Mouse (Mus musculus): ENCODE results near the gene Pdk4.

Gene Pdk4

DNA sequence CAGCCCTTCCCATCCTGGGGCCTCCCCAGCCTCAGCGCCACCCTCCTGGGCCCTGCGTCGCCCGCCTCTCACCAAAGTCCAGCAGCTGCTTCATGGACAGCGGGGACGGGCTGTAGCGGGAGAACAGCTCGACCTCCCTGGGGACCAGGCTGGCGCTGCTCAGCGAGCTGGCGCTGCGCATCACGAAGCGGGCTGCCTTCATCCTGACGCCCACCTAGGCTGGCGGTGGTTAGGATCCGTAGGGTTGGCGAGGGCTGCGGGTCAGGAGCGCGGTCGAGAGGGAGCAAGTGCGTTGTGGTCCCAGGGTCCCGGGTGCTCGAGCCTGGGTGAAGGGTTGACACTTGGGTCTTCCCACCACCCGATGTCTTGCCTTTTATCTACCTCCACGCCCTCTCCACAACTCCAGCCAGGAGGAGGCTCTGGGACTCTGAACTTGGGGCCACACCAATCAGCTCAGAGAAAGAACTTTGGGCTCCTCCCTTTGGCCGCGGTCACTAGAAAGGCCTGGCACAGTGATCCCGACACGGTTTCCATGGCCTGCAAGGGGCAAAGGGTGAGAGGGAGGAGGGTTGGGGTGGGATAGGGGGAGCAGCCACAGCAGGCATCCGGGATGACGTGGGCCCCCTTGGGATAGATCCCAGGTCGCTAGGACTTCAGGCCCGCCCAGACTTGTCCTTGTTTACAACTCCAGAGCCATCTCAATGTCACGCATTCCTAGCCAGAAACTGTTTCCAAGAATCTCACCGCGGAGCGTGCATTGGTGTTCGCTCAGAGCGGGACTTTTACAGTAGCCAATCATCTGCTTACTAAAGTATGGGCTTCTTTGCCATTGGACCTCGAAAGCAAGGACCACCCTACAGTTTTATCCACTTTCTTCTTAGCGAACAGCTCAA lies at the start of gene Pdk4:
Gene Pdk4, minus strand, starts transcription at position 349 of the 893 bp plus-strand sequence.
- DNase-seq (ENCODE audit: low read depth, low spot score): peak; percentile 98

DNA sequence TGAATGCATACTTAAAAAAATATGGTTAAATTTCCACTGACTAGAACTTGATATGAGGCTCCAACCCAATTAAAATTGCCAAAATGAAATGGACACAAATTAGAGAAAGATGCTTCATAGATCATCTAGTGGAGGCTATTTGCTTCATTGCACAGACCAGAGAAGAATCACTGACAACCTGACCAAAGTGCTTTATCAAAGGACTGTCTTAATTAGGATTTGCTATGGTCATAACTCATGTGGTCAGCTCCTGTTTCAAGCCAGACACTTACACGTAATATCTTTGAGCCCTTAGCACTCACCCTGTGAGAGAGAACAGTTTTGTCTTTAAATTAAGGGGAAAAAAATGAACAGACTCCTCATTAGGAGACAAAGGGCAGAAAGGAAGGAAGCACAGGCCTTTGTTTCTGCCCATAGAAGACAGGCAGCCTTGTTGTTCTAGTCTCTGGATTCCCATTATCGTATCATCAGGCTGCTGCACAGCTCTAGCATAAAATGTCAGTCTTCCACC lies 41.8 kb upstream of the Pdk4 start:
- DNase-seq (ENCODE audit: low read depth, low spot score): no peak

DNA sequence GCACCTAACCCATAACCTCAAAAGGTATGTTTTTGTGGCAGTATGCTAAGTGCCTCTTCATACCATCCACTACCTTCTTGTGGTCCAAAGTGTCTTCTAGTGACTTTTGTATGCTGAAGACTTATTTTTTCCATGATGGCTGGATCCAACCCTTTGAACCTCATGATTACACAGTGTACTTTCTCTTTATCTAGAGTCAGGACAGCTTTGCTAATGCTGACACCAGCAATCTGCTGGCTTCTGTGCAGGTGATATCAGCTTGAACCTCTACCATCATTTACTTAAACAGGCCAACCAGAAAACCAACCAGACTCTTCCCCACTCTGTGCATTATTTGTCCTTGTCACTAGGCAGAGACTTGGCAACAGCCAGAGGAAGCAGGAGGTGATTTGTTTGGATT lies 39.6 kb upstream of the Pdk4 start:
- DNase-seq (ENCODE audit: low read depth, low spot score): no peak

DNA sequence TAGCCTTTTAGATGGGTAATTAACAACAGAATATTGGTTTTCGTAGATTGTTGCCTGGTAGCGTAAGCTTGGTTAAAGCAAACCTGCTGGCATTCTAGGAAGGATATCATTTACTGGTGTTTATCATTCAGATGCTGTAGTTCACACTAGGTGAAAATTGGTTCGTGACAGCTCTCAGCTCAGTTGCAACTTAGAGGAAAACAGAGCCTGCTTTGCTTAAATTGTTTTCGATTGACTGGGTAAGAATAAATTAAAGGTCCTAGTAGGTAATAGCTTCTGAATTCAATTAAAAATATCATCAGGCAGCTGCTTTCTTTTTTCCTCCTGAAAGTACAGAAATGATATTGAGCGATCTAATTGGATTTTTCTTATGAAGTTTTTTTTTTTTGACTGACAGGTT lies 21.0 kb upstream of the Pdk4 start:
- DNase-seq (ENCODE audit: low read depth, low spot score): no peak

DNA sequence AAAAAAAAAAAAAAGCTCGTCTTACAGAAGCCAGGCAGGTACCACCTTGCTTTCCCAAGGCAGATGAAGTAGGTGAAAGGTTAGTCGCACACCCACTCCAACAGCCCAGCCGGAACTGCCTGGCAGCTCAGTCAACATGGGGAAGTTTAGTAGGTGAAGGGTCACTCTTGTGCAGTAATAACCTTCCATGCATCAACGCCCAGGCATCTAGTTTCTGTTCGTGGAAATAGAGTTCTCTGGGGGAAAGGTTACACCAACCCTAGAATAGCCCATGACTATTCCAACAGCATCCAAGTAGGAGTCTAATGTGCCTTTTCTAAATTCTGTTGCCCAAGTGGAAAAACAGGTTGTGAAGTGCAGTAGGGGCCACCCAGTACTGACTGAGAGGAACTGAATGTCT lies 13.6 kb upstream of the Pdk4 start:
- DNase-seq (ENCODE audit: low read depth, low spot score): no peak

DNA sequence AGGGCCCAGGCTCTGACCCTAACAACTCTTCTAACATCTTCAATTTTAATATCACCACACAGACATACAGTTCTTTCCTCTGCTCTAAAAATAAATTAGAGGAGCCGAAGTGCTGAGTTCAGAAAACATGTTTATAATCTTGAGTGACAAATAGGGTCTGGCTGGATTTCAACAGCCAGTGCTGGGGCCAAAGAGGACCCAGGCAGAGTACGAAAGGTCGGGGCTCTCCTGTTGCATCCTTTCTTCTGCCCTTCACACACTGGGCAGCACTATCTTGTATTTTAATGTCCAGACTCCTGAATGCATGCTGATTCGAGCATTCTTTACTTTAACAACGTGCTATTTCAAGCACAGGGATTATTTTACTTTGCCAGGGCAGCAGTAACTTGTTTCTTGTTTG lies 13.2 kb upstream of the Pdk4 start:
- no peak for DNase-seq (ENCODE audit: low read depth, low spot score)

DNA sequence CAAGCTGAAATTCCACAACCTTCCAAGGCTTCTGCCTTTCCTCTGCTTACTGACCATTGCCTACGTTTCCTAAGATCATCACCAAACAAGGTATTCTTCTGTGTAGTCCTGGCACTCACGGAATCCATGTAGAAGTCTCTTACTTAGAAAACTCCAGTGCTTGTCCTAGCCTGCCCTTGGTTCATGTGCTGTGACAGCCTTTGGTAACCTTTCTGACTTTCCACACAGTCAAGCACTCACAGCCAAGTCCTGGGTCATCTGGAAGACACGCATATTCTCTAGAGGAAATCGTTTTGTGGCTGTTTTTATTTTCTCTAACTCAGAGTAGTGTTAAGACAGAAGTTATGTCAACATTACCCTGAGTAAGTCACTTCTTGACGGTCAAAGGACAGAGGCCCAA lies 11.7 kb upstream of the Pdk4 start:
- no peak for DNase-seq (ENCODE audit: low read depth, low spot score)

DNA sequence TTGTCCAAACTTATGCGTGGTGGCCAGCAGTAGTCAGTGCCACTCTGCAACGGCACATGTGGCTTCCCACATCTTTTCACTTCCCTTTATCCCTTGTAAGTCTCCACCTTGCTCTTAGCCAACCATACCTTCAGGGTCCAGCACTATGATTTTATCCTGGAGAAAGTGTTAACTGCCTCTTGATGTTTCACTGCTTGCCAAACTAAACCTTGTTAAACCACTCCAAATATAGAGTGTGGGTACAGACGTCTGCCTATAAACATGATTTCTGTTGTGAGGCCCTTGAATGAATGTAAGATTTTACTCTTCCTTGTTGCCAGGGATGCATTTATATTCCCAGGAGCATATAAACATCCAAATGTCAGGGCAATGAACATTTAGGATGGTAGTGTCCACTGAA lies 10.2 kb upstream of the Pdk4 start:
- DNase-seq (ENCODE audit: low read depth, low spot score): no peak

DNA sequence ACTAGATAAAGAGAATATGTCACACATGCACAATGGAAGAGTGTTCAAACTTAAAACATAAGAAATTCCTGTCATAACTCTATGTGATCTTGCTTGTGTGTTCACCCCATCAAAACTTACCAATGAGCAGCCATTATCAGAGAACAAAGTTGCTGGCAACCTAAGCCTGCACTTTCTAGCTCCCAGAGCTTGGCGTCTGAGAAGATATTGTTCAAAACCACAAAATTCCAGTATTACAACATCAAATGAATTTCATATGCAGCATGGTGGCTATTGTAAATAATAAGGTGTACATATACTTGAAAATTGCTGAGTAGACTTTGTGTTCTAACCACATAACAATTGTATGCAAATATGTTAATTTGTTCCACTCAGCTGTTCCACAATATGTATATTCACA lies 6.7 kb upstream of the Pdk4 start:
- DNase-seq (ENCODE audit: low read depth, low spot score): no peak

DNA sequence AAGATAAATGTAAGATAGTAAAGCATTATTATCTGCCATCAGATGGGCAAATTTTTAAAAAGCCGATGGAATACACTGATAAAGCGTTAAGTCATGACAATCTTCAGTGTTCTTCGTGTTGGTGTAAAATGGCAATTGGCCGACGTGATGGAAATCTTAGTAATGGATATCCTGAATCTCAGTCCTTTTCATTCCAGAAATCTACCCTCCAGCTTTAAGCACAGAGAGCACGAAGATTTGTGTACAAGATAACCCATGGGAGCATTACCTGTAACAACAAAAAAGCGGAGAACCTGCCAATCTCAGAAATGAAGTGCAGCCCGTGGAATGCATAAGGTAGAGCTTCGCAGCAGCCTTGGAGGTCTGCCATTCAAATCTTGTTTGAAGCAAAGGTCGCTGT lies 5.4 kb upstream of the Pdk4 start:
- no peak for DNase-seq (ENCODE audit: low read depth, low spot score)

DNA sequence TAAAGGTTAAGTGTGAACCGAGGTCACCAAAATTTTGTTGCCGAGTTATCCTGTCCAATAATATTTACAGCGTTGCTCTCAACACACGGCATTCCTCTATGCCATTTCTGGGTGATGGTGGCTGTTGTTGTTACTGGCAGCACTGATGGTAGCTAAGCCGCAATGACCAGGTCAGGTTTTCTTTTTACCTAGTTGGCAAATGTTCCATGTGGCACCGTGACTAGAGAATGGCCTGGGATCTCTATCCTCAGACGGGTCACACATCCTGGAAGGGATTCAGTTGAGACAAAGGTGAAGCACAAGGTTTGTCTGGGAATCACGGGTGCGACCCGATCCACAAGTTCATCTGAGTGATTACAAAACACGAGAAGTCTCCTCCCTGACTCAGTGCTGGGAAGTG lies 2.6 kb upstream of the Pdk4 start:
- no peak for DNase-seq (ENCODE audit: low read depth, low spot score)

DNA sequence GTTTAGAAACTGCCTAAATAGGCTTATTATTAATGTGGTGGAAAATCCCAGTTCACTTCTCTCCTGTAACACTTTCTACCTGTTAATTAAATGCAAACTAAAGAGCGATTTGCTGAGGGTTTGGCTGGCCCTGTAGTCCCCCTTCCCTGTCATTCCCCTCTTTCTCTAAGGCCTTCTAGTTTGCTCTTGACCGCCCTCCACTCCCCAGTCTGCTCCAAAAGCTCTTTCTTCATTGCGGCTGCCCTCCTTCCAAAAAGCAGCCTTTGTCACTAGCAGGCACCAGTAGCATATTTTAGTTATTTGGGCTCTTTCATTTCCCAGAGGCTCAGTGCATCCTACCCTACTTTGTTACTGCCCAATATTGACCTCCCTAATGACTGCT lies 736 bp upstream of the Pdk4 start:
- DNase-seq (ENCODE audit: low read depth, low spot score): no peak

DNA sequence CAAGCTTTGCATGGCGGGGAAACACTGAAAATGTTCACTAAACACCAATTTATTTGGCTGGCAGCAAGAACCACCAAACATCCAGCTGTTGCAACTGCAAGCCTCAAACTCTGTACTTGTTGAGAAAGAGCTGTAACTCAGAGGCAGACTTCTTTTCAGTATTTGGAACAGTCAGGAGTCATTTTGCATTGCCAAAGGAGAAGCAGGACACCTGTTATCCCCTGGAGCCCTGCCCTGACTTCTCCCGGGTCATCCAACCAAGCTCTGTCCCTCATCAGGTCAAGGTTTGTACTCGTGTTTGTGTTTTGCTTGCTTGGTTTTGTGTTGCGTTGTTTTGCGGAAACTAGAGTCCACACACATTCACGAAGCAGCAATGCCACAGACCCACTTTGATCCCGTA lies 11.1 kb downstream of the Pdk4 start:
- no peak for DNase-seq (ENCODE audit: low read depth, low spot score)

DNA sequence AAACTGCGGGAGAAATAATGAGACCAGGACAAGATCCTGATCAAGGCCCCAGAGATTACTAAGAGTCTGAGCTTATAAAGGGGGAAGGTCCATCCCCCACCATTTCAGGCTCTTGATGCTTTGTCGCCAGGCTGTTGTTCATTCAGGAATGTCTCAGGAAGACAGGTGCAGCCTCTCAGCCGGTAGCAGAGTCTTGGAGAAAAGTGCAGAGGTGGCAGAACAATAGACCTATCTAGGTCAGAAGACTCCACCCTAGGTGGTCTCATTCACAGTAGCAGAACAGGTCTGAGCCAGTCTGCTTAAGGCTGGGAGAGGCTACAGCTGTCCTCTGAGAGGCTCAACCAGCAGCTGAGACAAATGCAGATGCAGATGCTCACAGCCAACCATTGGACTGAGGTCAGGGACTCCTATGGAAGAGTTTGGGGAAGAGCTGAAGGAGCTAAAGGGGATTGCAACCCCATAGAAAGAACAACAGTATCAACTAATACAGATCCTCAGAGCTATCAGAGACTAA lies 13.8 kb downstream of the Pdk4 start:
- peak; percentile 99 for DNase-seq (ENCODE audit: low read depth, low spot score)

DNA sequence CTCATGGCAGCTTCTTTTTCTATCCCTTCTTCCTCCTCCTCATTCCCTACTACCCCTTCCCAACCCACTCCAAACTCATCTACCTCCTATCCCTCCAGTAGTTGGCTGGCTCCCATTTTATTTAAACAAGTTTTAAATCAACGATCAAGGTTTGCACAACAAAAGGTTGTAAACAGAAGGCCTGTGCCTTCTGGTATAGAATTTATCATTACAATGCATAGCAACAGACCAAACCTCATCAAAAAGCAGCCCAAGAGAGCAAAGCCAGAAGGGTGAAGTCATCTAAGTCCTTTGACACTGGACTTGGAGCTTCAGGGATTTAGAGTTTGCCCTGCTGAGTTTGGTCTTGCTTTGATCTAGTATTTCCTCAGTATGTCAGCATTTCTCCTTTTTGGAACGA lies 15.0 kb downstream of the Pdk4 start:
- DNase-seq (ENCODE audit: low read depth, low spot score): peak; percentile 73

DNA sequence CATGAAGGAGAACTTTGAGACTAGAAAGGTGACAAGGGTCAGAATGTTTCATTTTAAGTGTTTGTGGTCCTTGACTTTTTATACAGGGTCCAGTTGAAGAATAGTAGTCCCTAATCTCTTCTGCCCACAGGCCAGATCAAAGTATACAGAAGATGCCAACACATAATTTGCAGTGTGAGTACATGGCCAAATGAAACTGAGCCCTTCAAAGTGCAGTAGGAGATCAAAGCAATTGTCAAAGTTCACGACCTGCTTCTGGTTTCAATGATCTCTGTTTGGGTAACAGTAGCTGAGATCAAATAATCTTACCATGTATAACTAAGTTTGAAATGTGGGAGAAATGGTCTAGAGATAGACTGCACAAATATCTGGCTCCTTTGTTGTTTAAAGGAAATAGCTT lies 22.1 kb downstream of the Pdk4 start:
- DNase-seq (ENCODE audit: low read depth, low spot score): no peak

DNA sequence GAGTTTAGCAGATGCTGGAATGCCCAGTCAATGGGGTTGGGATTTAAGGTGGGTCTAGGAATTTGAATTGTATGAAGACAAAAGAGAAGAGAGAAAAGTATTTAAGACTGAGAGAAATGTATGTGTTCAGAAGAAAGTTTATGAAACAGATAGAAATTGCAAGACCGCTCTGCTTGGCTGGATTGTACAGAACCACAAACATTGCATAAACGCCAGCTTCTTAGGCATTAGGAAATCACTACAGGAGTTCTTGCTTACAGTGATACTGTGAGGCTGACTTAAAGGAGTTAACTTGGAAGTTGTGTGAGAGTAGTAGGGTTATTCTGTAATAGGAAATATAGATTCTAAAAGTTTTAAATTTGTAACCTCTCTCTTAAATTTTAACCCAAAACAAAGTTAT lies 23.4 kb downstream of the Pdk4 start:
- no peak for DNase-seq (ENCODE audit: low read depth, low spot score)

DNA sequence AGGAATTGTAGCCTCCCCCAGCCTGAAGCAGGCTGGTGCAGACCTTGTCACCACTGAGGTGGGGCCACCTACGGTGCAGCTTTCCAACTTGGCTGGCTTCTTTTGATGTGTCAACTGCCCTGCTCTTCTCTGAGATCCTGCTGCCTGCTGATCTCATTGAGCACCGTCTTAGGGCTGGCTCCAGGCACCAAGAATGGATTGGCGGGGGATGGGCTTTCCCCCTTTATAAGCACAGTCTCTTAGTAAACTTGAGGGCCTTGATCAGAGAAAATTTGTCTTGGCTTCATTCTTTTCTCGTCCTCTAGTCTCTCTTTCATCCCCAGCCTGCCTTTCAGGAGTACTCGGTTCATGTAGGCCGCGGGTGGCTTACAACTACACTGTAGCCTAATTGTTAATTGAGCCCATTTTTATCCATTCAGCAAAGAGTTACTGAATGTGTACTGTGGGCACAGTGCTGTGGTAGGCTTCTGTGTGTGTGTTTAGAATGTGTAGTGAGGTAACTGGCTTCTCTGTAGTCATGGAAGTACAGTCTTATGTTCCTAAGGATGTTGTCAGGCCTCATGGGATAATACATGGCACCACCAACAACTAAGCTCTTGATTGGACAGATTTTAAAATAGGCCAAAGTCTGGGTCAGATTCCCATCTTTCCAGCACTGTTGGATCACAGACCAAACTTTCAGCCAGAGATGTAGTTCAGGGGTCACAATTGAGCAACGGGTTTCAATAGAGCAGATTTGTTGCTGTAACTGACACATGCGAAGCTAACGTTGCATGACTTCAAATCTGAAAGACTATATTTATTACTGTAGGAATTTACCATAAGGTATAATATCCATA lies 25.4 kb downstream of the Pdk4 start:
- no peak for DNase-seq (ENCODE audit: low read depth, low spot score)

DNA sequence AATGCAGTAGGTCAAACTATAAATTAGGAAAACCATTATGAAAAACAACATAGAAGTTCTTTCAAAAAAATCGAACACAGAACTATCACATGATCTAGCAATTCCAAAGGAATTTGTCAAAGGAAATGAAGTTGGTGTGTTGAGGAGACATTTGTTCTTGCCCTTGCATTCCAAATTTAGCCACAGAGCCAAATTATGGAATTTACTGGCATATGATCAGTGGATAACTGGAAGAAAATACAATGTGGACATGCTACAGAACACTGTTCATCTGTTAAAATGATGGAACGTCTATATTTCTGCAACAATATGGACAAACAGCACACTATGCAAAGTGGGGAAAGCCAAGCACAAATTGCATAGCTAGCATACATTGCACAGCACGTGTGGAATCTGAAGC lies 40.3 kb downstream of the Pdk4 start:
- DNase-seq (ENCODE audit: low read depth, low spot score): no peak

DNA sequence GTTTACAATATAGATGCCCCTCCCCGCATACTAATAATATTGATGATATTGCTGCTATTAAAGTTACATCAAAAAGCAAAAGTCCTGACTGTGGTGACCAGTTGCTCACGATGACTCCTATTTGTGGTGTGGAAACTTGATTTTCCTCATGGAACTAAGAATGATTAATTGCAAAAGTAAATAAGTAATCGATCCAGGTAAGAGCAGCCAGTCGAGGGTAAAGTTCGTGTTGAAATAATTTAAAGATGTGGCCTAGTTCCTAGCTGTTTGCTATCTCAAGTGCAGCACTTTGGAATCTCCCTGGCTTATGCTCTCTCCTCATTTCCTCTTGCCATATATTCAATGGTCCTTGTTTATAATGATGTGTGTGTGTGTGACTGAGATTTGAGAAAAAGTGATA lies 46.2 kb downstream of the Pdk4 start:
- no peak for DNase-seq (ENCODE audit: low read depth, low spot score)

DNA sequence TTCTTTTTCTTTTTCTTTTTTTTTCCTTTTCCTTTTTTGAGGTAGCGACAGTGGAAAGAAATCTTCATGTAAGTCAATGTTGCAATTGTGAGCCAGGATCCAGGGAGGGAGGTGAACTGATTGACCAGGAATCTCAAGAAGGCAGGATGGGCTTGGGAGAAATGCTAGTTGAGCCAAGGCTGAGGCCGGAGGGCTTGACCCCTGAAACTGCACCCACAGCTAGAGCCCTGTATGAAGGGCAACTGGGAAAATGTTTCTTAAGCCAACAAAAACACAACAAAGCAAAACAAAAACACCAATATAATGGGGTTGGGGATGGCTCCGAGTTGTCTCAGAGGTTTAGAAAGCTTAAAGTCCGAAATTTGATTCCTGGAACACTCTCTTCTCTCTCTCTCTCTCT lies 47.7 kb downstream of the Pdk4 start:
- DNase-seq (ENCODE audit: low read depth, low spot score): no peak

DNA sequence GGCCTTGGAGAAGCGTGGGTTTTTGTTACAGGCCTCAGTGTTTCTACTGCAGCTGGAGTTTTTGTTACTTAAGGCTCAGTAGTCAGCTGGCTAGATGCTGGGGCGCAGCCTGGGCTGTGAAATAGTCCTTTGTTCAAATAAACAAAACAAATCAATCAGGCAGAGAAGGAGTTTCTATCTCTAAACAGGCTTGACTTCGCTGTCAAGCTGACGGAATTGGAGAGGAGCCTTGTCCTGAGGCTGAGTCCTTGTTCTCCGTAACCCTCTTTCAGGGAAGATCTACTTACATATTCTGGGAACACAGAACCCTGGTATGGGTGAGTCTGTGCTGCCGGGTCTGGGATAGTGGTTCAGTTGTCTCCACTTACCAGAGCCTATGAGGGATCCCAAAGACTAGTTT lies 48.6 kb downstream of the Pdk4 start:
- peak; percentile 24 for DNase-seq (ENCODE audit: low read depth, low spot score)

DNA sequence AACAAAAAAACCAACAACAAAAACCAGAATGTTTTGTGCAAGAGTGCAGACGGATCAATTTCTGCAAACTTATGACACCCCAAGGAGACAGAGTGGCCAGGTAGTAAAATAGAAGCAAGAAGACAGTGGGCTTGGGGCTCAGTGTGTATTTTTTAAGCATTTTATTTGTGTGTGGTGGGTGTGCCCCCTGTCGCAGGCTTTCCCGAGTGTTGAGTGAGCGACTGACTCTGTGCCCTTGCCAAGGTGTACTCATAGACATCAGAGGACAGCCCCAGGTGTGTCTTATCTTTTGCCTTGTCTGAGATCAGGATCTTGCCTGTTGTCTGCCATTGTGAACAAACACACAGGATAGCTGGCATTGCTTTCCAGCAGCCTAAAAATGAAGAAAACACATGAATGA lies 49.1 kb downstream of the Pdk4 start:
- no peak for DNase-seq (ENCODE audit: low read depth, low spot score)
